Mouse (Mus musculus) cerebellum, postnatal 14 days (tissue): ENCODE results near the gene Mamld1.
"Not testable (repeated sequence)": the region's sequence is repeated elsewhere in the genome, so short reads cannot be mapped to it uniquely, and the experiment has no call there.

ENCODE experiments used
- DNase-seq, 2 experiments: peaks; one replicate each; pipeline ENCODE4 v3.0.0; 2021; ENCODE audit warnings: mixed read lengths in 2 of 2

The Mamld1 gene

GRCm38 (mm10) chrX:71049864-71050576, at the start of gene Mamld1:
Gene Mamld1, plus strand, starts transcription at chrX:71050256.
- peak; percentile 79 to 83 for DNase-seq

DNA sequence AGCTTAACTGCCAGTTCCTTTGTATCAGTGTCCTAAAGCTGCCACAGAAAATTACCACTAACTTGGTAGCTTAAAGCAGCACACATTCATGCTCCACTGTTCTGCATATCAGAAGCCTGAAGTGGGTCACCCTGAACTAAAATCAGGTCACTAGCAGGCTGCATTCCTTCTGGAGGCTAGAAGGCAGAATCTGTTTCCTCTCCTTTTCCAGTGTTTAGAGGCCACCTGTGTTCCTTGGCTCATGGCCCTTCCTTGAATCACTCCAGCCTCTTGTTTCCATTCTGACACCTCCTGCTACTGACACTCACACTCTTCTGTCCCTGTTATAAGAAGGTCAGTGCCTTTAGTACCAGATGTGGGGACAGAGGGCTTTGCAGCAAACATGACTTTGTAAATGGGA, 25.3 kb upstream of the Mamld1 start:
- peak; percentile 7 to 8 for DNase-seq

DNA sequence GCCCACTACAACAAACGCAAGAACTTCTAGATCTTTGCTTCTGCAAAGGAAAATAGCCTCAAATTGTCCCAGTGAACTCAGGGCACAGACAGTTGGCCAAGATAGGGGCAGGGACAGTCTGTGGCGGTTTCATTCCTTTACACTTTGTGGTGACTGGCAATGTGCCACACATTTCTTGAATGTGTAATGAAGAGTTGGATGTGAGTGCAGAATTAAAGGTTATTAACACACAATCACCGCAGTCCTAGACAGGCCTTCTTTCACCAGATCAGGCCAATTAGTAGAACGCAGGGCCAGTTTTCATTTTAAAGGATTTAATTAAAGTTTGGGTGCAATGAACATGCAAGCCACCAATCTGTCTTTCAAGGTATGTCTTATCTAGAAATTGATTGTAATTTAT, 22.0 kb upstream of the Mamld1 start:
- no peak for DNase-seq

- DNase-seq: not testable (repeated sequence)
Measured at GRCm38 (mm10) chrX:71028976-71029375, 21.1 kb upstream of the Mamld1 start.

GRCm38 (mm10) chrX:71050677-71051311, 738 bp downstream of the Mamld1 start:
- DNase-seq: peak; percentile 40 to 52

GRCm38 (mm10) chrX:71051361-71052114, 1.5 kb downstream of the Mamld1 start:
- DNase-seq: peak in 1 of 2 experiments; percentile 32

- peak; percentile 90 to 95 for DNase-seq
Measured at GRCm38 (mm10) chrX:71052115-71052478, 2.0 kb downstream of the Mamld1 start.

- peak; percentile 25 to 49 for DNase-seq
Measured at GRCm38 (mm10) chrX:71052481-71053216, 2.6 kb downstream of the Mamld1 start.

- DNase-seq: no peak
Measured at GRCm38 (mm10) chrX:71053246-71053645, 3.2 kb downstream of the Mamld1 start.

DNA sequence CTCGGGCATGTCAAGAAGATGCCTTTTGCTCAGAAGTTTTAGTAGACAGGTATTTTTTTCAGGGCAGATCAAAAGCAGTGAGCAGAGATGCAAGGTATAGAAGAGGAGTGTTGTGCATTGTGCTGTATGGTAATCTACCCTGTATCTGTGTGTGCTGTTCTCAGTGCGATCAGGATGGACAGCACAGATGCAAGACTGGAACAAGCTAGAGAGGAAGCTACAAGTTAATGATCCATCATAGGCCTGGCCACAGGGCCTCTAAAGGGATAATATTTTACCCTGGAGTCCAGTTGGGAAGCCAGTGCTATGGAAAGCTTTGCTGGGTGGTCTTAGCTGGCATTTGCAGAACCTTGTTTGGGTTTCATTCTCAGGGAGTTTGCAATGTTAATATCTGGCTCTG, 6.9 kb downstream of the Mamld1 start:
- no peak for DNase-seq

GRCm38 (mm10) chrX:71085092-71085807, 35.2 kb downstream of the Mamld1 start:
- peak; percentile 48 to 70 for DNase-seq

- no peak for DNase-seq
Measured at GRCm38 (mm10) chrX:71087370-71088079, 37.5 kb downstream of the Mamld1 start.

- peak in 1 of 2 experiments; percentile 21 for DNase-seq
Measured at GRCm38 (mm10) chrX:71088080-71088414, 38.0 kb downstream of the Mamld1 start.

- no peak for DNase-seq
Measured at GRCm38 (mm10) chrX:71105820-71106219, 55.8 kb downstream of the Mamld1 start.

- peak; percentile 63 to 64 for DNase-seq
Measured at GRCm38 (mm10) chrX:71106392-71106791, 56.3 kb downstream of the Mamld1 start.

GRCm38 (mm10) chrX:71108056-71108735, 58.1 kb downstream of the Mamld1 start:
- no peak for DNase-seq

GRCm38 (mm10) chrX:71110333-71110732, 60.3 kb downstream of the Mamld1 start:
- no peak for DNase-seq

- peak in 1 of 2 experiments; percentile 56 for DNase-seq
Measured at GRCm38 (mm10) chrX:71122359-71123293, 72.6 kb downstream of the Mamld1 start.

DNA sequence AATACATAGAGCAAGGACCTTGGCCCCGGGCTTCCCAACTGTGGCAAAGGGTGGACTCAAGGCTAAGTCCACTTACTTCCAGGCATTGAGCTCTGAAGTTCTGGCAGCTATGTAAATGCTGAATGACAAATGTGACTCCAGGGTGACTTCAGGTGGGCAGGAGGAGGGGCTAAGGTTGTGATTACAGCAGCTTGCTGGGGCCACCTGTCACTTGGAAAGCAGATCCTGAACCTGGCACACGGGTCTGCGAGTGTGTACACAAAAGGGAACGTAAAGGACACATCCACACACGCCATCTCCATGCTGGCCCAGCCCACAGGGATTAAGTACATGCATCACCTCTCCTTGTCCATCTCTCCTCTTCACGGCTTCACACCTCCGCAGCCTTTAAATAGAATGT, 75.0 kb downstream of the Mamld1 start:
- DNase-seq: peak; percentile 45 to 66

- peak; percentile 38 to 69 for DNase-seq
Measured at GRCm38 (mm10) chrX:71131464-71131863, 81.4 kb downstream of the Mamld1 start.
